Mouse (Mus musculus) heart, embryonic 13.5 days (tissue): Measurements from ENCODE around the gene Znhit2. TPM values are rescaled to one million over a fixed set of nuclear protein-coding genes. Genes with fewer than 3 reads are reported as not detected.

Source experiments
- ATAC-seq: fragments of 200-750 bp; cut with Nextera tagmentation; 2 replicates; pipeline ENCODE4 v1.8.0; 2017; ENCODE audit warnings: moderate TSS enrichment; ENCODE audit not compliant: insufficient number of reproducible peaks, low FRiP score, low TSS enrichment; ENCODE audit errors: extremely low read depth
- H3K27ac ChIP-seq: fragments of 300-500 bp; sonication (generic); replicated peaks from 2 replicates; pipeline ENCODE4 v1.5.1; 2015; ENCODE audit warnings: moderate library complexity, mild to moderate bottlenecking, inconsistent platforms
- H3K27me3 ChIP-seq: fragments of 300-500 bp; sonication (generic); replicated peaks from 2 replicates; pipeline ENCODE4 v1.6.1; 2015; ENCODE audit warnings: mild to moderate bottlenecking, inconsistent platforms
- H3K36me3 ChIP-seq: fragments of 300-500 bp; sonication (generic); 2 replicates; pipeline ENCODE4 v1.6.1; 2015; ENCODE audit warnings: mild to moderate bottlenecking, inconsistent platforms
- H3K4me1 ChIP-seq: fragments of 300-500 bp; sonication (generic); 2 replicates; pipeline ENCODE4 v1.6.1; 2015; ENCODE audit warnings: inconsistent platforms
- H3K4me2 ChIP-seq: fragments of 300-500 bp; sonication (generic); 2 replicates; pipeline ENCODE4 v1.6.1; 2015; ENCODE audit warnings: inconsistent platforms, mild to moderate bottlenecking, moderate library complexity
- H3K4me3 ChIP-seq: fragments of 300-500 bp; sonication (generic); 2 replicates; pipeline ENCODE4 v1.5.1; 2015; ENCODE audit warnings: moderate library complexity, mild to moderate bottlenecking, inconsistent platforms
- H3K9ac ChIP-seq: fragments of 300-500 bp; sonication (generic); 2 replicates; pipeline ENCODE4 v1.6.1; 2015; ENCODE audit warnings: inconsistent platforms, mild to moderate bottlenecking, moderate library complexity
- H3K9me3 ChIP-seq: fragments of 300-500 bp; sonication (generic); 2 replicates; pipeline ENCODE4 v1.6.1; 2016; ENCODE audit warnings: inconsistent platforms
- WGBS: fragments of 180-500 bp; shearing (Covaris S2); methylation state at CpG from one replicate; pipeline ENCODE4 v1.1.7; 2015; ENCODE audit warnings: mixed read lengths; 5-methylcytosine and 5-hydroxymethylcytosine counted together
- polyA plus RNA-seq: library from polyadenylated mRNA; unstranded; fragments of >200 nt; fragmentation: Nextera tagmentation; extraction: Ambion mirVana; gene quantifications from 2 replicates; pipeline ENCODE4 v1.2.1, GENCODE M21; 2015

Gene Znhit2
- polyA plus RNA-seq, 1 experiment from 2014 or later = 21.1 TPM

GRCm38 (mm10) chr19:6076564-6077393, 15.8 kb downstream of the Znhit2 start, which contains the start of gene Vps51:
TSS of gene Vps51 (minus strand) at chr19:6077231.
- Histone ChIP-seq H3K4me3 (peak within 1 kb of the TSS; percentile 72), H3K9me3 (no peaks in the 10 kb centered on the region), H3K4me2 (peak within 1 kb of the TSS; percentile 79), H3K4me1 (peaks cover 13% of the 10 kb centered on the region), H3K27ac (peak within 1 kb of the TSS; percentile 69), H3K27me3 (no peaks in the 10 kb centered on the region), H3K36me3 (peaks cover 53% of the 10 kb centered on the region), H3K9ac (peak within 1 kb of the TSS; percentile 82)
- ATAC-seq = peak; percentile 45
- WGBS = 1% methylated on average over 33 of the region's 33 CpGs

- ATAC-seq = no peak
- Histone ChIP-seq H3K27me3 (no peaks in the 10 kb centered on the region), H3K36me3 (peaks cover 40% of the 10 kb centered on the region), H3K4me3 (no peak within 1 kb of the TSS), H3K9ac (no peak within 1 kb of the TSS), H3K4me1 (peaks cover 25% of the 10 kb centered on the region), H3K9me3 (no peaks in the 10 kb centered on the region), H3K4me2 (no peak within 1 kb of the TSS), H3K27ac (no peak within 1 kb of the TSS)
- 89% methylated on average over 12 of the region's 12 CpGs for WGBS
Measured at GRCm38 (mm10) chr19:6079983-6080480, 19.0 kb downstream of the Znhit2 start, which contains the start of gene Tmem262. TSS of gene Tmem262 (plus strand) at chr19:6080033.

GRCm38 (mm10) chr19:6082156-6082555, 21.2 kb downstream of the Znhit2 start, which contains the start of gene Gm28374:
TSS of gene Gm28374 (minus strand) at chr19:6082256.
- H3K9me3 ChIP-seq = no peaks in the 10 kb centered on the region
- 84% methylated on average over 9 of the region's 9 CpGs for WGBS
- H3K4me3 ChIP-seq = no peak within 1 kb of the TSS

GRCm38 (mm10) chr19:6084478-6085248, 23.7 kb downstream of the Znhit2 start, which contains the start of the genes Zfpl1 and Cdca5:
TSS of gene Zfpl1 (minus strand) at chr19:6084956.
TSS of gene Cdca5 (plus strand) at chr19:6084983.
- under 1% methylated on average over 58 of the region's 58 CpGs for WGBS
- H3K27me3 ChIP-seq = no peaks in the 10 kb centered on the region
- H3K9ac ChIP-seq = peak within 1 kb of the TSS; percentile 89
- peaks cover 22% of the 10 kb centered on the region for H3K4me1 ChIP-seq
- ATAC-seq = peak; percentile 79
- peaks cover 68% of the 10 kb centered on the region for H3K36me3 ChIP-seq
- H3K4me2 ChIP-seq = peak within 1 kb of the TSS; percentile 94
- peak within 1 kb of the TSS; percentile 84 for H3K4me3 ChIP-seq
- peak within 1 kb of the TSS; percentile 59 for H3K27ac ChIP-seq
- H3K9me3 ChIP-seq = no peaks in the 10 kb centered on the region

More at GRCm38 (mm10) chr19:6082156-6082555, 21.2 kb downstream of the Znhit2 start, which contains the start of gene Gm28374:
- Histone ChIP-seq H3K4me1 (peaks cover 27% of the 10 kb centered on the region), H3K36me3 (peaks cover 48% of the 10 kb centered on the region), H3K9ac (no peak within 1 kb of the TSS), H3K4me2 (no peak within 1 kb of the TSS), H3K27ac (no peak within 1 kb of the TSS), H3K27me3 (no peaks in the 10 kb centered on the region)
- ATAC-seq = no peak

- Histone ChIP-seq H3K4me3 (peak overlapping the region; percentile 84), H3K27me3 (no peaks in the 10 kb centered on the region), H3K4me1 (peaks cover 22% of the 10 kb centered on the region), H3K9me3 (no peaks in the 10 kb centered on the region), H3K4me2 (peak overlapping the region; percentile 93), H3K27ac (peak overlapping the region; percentile 59), H3K9ac (peak overlapping the region; percentile 89), H3K36me3 (peaks cover 68% of the 10 kb centered on the region)
- 0% methylated on average over 17 of the region's 17 CpGs for WGBS
- ATAC-seq = no peak
Measured at GRCm38 (mm10) chr19:6085417-6085879, 24.5 kb downstream of the Znhit2 start.

- Histone ChIP-seq H3K27ac (no peak overlapping the region), H3K27me3 (no peaks in the 10 kb centered on the region), H3K9ac (no peak overlapping the region), H3K4me2 (no peak overlapping the region), H3K4me1 (peaks cover 16% of the 10 kb centered on the region), H3K4me3 (no peak overlapping the region), H3K36me3 (peaks cover 69% of the 10 kb centered on the region), H3K9me3 (no peaks in the 10 kb centered on the region)
- ATAC-seq = no peak
- WGBS = 91% methylated on average over 13 of the region's 13 CpGs
Measured at GRCm38 (mm10) chr19:6088841-6089240, 27.8 kb downstream of the Znhit2 start.

GRCm38 (mm10) chr19:6094119-6094518, 33.1 kb downstream of the Znhit2 start, which contains the start of gene AC131692.1:
TSS of gene AC131692.1 (plus strand) at chr19:6094419.
- Histone ChIP-seq H3K9me3 (no peaks in the 10 kb centered on the region), H3K36me3 (peaks cover 74% of the 10 kb centered on the region), H3K4me1 (no peaks in the 10 kb centered on the region), H3K27me3 (no peaks in the 10 kb centered on the region), H3K27ac (no peak within 1 kb of the TSS), H3K4me3 (no peak within 1 kb of the TSS), H3K9ac (no peak within 1 kb of the TSS), H3K4me2 (no peak within 1 kb of the TSS)
- ATAC-seq = no peak
- WGBS = 88% methylated on average over 7 of the region's 7 CpGs

GRCm38 (mm10) chr19:6097847-6098246, 36.9 kb downstream of the Znhit2 start:
- ATAC-seq = no peak
- Histone ChIP-seq H3K27ac (no peak overlapping the region), H3K4me1 (no peaks in the 10 kb centered on the region), H3K9ac (no peak overlapping the region), H3K27me3 (no peaks in the 10 kb centered on the region), H3K9me3 (no peaks in the 10 kb centered on the region), H3K4me3 (no peak overlapping the region), H3K36me3 (peaks cover 48% of the 10 kb centered on the region), H3K4me2 (no peak overlapping the region)
- 82% methylated on average over 3 of the region's 3 CpGs for WGBS

- H3K4me1 ChIP-seq = no peaks in the 10 kb centered on the region
- ATAC-seq = no peak
- 76% methylated on average over 6 of the region's 6 CpGs for WGBS
- no peak overlapping the region for H3K4me2 ChIP-seq
- no peak overlapping the region for H3K4me3 ChIP-seq
- no peak overlapping the region for H3K9ac ChIP-seq
- peaks cover 23% of the 10 kb centered on the region for H3K36me3 ChIP-seq
- H3K27me3 ChIP-seq = no peaks in the 10 kb centered on the region
- H3K27ac ChIP-seq = no peak overlapping the region
- H3K9me3 ChIP-seq = no peaks in the 10 kb centered on the region
Measured at GRCm38 (mm10) chr19:6101186-6101585, 40.2 kb downstream of the Znhit2 start.

GRCm38 (mm10) chr19:6102169-6102853, 41.3 kb downstream of the Znhit2 start:
- no peaks in the 10 kb centered on the region for H3K9me3 ChIP-seq
- H3K4me3 ChIP-seq = no peak overlapping the region
- H3K4me2 ChIP-seq = no peak overlapping the region
- peaks cover 18% of the 10 kb centered on the region for H3K36me3 ChIP-seq
- H3K4me1 ChIP-seq = no peaks in the 10 kb centered on the region
- H3K9ac ChIP-seq = no peak overlapping the region
- WGBS = 68% methylated on average over 6 of the region's 6 CpGs
- no peak for ATAC-seq
- no peak overlapping the region for H3K27ac ChIP-seq
- no peaks in the 10 kb centered on the region for H3K27me3 ChIP-seq
